Mouse (Mus musculus) liver, embryonic 14.5 days (tissue): ENCODE results near the gene Ttll1. TPM values are rescaled to one million over a fixed set of nuclear protein-coding genes. Genes with fewer than 3 reads are reported as not detected.

Experiments
- ATAC-seq: fragments of 200-750 bp; cut with Nextera tagmentation; 2 replicates; pipeline ENCODE4 v1.8.0; 2017; ENCODE audit warnings: moderate number of reproducible peaks, mild to moderate bottlenecking, moderate library complexity; ENCODE audit not compliant: insufficient read depth
- DNase-seq, 3 experiments: peaks; one replicate each; pipeline ENCODE4 v3.0.0-alpha.2; 2012 to 2013; ENCODE audit warnings: low read depth in 3 of 3, low spot score in 3 of 3
- H3K27ac ChIP-seq: fragments of 300-500 bp; sonication (generic); 2 replicates; pipeline ENCODE4 v1.5.1; 2014; ENCODE audit warnings: moderate library complexity, mild to moderate bottlenecking, control low read depth, inconsistent platforms
- H3K27me3 ChIP-seq: fragments of 300-500 bp; sonication (generic); 2 replicates; pipeline ENCODE4 v1.6.1; 2014; ENCODE audit warnings: mild to moderate bottlenecking, low read length, moderate library complexity; ENCODE audit not compliant: control insufficient read depth, insufficient read depth
- H3K36me3 ChIP-seq: fragments of 300-500 bp; sonication (generic); replicated peaks from 2 replicates; pipeline ENCODE4 v1.6.1; 2014; ENCODE audit warnings: low read depth; ENCODE audit not compliant: control insufficient read depth, insufficient read depth
- H3K4me1 ChIP-seq, 2 experiments: fragments of 200-500 bp in 1 of 2; fragments of 300-500 bp in 1 of 2; sonication (generic) in 1 of 2; replicated peaks; 2 replicates each; pipeline ENCODE4 v1.6.1; 2012 to 2014; ENCODE audit warnings: antibody characterized with exemption in 1 of 2, inconsistent platforms in 1 of 2, low read length in 1 of 2; ENCODE audit not compliant: control insufficient read depth in 2 of 2, insufficient read depth in 2 of 2
- H3K4me2 ChIP-seq: fragments of 300-500 bp; sonication (generic); 2 replicates; pipeline ENCODE4 v1.6.1; 2014; ENCODE audit warnings: low read depth, mild to moderate bottlenecking, control low read depth, moderate library complexity
- H3K4me3 ChIP-seq, 2 experiments: fragments of 200-500 bp in 1 of 2; fragments of 300-500 bp in 1 of 2; sonication (generic) in 1 of 2; 2 replicates each; pipeline ENCODE4 v1.5.1; 2012 to 2014; ENCODE audit warnings: low read depth in 2 of 2, low read length in 2 of 2, mild to moderate bottlenecking in 2 of 2, control low read depth in 1 of 2, inconsistent platforms in 1 of 2, moderate library complexity in 1 of 2; ENCODE audit not compliant: insufficient read depth in 1 of 2
- H3K9ac ChIP-seq: fragments of 300-500 bp; sonication (generic); replicated peaks from 2 replicates; pipeline ENCODE4 v1.6.1; 2014; ENCODE audit warnings: mild to moderate bottlenecking, control low read depth, moderate library complexity
- H3K9me3 ChIP-seq: fragments of 300-500 bp; sonication (generic); 2 replicates; pipeline ENCODE4 v1.6.1; 2016; ENCODE audit warnings: low read length, mixed read lengths; ENCODE audit not compliant: control insufficient read depth
- CTCF ChIP-seq: IDR thresholded peaks from 2 replicates; pipeline ENCODE4 v1.5.1; 2016; ENCODE audit warnings: antibody characterized with exemption, low read depth, control low read depth
- EP300 ChIP-seq: IDR thresholded peaks from 2 replicates; pipeline ENCODE4 v1.6.1; 2016; ENCODE audit warnings: antibody characterized with exemption, low read depth
- WGBS: fragments of 180-500 bp; shearing (Covaris S2); extraction: QIAGEN DNeasy Blood & Tissue Kit; methylation state at CpG from one replicate; pipeline ENCODE4 v1.1.7; 2014; ENCODE audit not compliant: insufficient replicate concordance; 5-methylcytosine and 5-hydroxymethylcytosine counted together
- polyA plus RNA-seq, 2 experiments: library from polyadenylated mRNA; depleted of rRNA in 1 of 2; stranded (reverse) in 1 of 2; unstranded in 1 of 2; fragments of >200 nt; fragmentation: Nextera tagmentation in 1 of 2; extraction: Ambion mirVana in 1 of 2; gene quantifications; 2 replicates each; pipeline versions ENCODE4 v1.2.1 to v1.2.3; 2012 to 2014

Gene Ttll1
- polyA plus RNA-seq, 2 experiments = 1.9 to 3.5 TPM

DNA sequence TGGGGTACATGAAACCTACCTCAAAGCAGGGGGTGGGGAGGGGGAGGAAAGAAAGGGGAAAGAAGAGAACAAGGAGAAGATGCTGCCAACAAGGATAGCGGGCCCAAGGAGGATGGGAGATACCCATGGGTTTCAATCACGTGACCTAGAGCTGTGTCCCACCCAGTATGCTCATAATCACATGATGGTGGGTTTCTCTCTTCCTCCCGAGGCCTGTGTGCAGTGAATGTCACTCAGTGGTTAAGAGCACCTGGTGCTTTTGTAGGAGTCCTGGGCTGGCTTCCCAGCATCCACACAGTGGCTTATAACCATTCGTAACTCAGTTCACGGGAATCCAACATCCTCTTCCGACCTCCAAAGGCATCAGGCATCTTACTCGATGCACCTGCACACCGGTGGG is 40.2 kb downstream of the Ttll1 start:
- H3K36me3 ChIP-seq = no peaks in the 10 kb centered on the region
- ATAC-seq (no peak), DNase-seq (no peak)
- no peak overlapping the region for H3K9ac ChIP-seq
- H3K9me3 ChIP-seq = no peaks in the 10 kb centered on the region
- H3K4me3 ChIP-seq = no peak overlapping the region
- H3K27ac ChIP-seq = no peak overlapping the region
- WGBS = 61% methylated on average over 8 of the region's 8 CpGs
- no peak overlapping the region for H3K4me2 ChIP-seq
- peaks cover 15 to 18% of the 10 kb centered on the region in 2 experiments for H3K4me1 ChIP-seq
- TF ChIP-seq EP300 (no peak), CTCF (no peak)
- no peaks in the 10 kb centered on the region for H3K27me3 ChIP-seq

DNA sequence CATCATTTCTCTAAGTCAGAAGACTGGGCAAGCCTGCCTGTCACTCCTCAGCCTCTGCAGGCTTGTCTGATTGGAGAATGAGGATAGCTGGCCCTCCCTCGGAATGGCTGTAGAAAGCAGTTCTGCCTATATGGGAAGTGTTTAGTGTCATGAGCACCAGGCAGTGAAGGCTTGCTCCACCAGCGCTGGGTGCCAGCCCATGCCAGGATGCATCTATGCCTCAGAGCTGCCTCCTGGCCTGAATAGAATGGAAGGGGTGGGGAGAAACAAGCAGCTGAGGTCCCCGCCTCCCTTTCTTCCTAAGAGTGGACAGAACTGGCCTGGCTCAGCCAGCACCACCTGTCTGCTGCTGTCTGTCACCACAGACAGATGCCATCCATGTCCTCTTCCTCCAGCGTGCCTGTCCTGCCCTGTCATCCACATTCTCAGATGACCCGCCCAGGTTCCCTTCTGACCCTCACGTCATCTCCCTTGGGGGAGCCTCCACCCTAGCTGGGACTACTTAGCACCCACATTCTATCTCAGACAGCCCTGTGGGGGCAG is 41.3 kb downstream of the Ttll1 start:
- H3K4me1 ChIP-seq = peaks cover 16 to 19% of the 10 kb centered on the region in 2 experiments
- H3K9ac ChIP-seq = no peak overlapping the region
- no peaks in the 10 kb centered on the region for H3K36me3 ChIP-seq
- no peaks in the 10 kb centered on the region for H3K27me3 ChIP-seq
- no peak overlapping the region for H3K27ac ChIP-seq
- DNase-seq (no peak), ATAC-seq (no peak)
- H3K4me2 ChIP-seq = no peak overlapping the region
- 60% methylated on average over 6 of the region's 6 CpGs for WGBS
- no peak overlapping the region for H3K4me3 ChIP-seq
- H3K9me3 ChIP-seq = no peaks in the 10 kb centered on the region
- TF ChIP-seq CTCF (no peak), EP300 (no peak)

DNA sequence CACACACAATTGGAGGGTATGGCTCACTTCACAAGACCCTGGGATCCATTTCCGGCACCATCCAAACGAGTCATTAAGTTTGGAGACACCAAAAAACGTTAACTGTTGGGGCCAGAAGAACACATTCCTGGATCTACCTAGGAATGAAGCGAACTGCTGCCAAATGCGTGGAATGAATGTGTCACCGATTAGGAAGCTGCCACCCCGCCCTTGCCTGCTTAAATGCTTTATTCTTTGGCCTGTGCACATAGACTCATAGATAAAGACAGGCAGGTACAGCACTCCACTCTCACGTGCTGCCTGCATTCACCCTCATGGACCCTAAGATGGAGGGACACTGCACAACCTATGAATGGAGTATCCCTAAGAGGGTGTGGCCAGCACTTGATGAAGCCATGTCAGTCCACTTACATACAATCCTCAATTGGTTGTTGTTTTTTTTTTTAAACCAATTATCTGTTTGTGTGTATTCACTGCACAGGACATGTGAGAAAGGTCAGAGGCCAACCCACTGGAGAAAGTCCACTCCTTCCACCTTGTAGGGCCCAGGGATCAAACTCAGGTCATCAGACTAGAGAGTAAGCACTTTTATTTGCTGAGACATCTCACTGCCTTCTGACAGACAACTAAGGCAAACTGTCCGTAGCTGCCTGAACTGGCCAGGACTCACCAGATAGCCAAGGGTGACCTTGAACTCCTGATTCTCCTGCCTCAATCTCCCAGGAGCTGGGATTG is 43.3 kb downstream of the Ttll1 start:
- no peaks in the 10 kb centered on the region for H3K9me3 ChIP-seq
- H3K27ac ChIP-seq = no peak overlapping the region
- DNase-seq (no peak), ATAC-seq (no peak)
- no peak overlapping the region for H3K9ac ChIP-seq
- H3K4me1 ChIP-seq = peaks cover 9 to 20% of the 10 kb centered on the region in 2 experiments
- WGBS = 65% methylated on average over 9 of the region's 9 CpGs
- H3K27me3 ChIP-seq = no peaks in the 10 kb centered on the region
- H3K36me3 ChIP-seq = no peaks in the 10 kb centered on the region
- H3K4me2 ChIP-seq = no peak overlapping the region
- no peak overlapping the region for H3K4me3 ChIP-seq
- TF ChIP-seq EP300 = no peak

DNA sequence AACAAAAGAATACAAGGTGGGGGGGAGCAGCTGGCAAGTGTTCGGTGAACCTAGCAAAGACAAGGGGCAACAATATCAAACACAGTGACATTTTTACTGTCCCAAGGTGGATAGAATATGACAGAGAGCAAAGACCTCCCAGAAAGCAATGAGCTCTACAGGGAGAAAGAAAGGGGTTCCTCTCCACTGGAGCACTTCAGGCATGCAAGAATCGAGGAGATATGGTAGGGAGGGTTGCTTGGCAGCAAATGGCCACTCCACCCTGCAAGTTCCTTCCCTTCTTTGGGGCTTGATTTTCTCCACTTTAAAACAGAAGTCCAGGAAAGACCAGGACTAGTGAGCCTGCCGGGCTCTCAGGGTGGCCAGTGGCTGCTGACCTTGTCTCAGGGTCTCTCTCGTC is 44.4 kb downstream of the Ttll1 start:
- Histone ChIP-seq H3K36me3 (no peaks in the 10 kb centered on the region), H3K9ac (no peak overlapping the region), H3K4me1 (peaks cover 9 to 21% of the 10 kb centered on the region in 2 experiments), H3K27ac (no peak overlapping the region), H3K4me3 (no peak overlapping the region), H3K4me2 (no peak overlapping the region), H3K9me3 (no peaks in the 10 kb centered on the region), H3K27me3 (no peaks in the 10 kb centered on the region)
- no peak for ATAC-seq
- WGBS = 65% methylated on average over 4 of the region's 4 CpGs
- DNase-seq = no peak
- TF ChIP-seq EP300 = no peak
- TF ChIP-seq CTCF = no peak

DNA sequence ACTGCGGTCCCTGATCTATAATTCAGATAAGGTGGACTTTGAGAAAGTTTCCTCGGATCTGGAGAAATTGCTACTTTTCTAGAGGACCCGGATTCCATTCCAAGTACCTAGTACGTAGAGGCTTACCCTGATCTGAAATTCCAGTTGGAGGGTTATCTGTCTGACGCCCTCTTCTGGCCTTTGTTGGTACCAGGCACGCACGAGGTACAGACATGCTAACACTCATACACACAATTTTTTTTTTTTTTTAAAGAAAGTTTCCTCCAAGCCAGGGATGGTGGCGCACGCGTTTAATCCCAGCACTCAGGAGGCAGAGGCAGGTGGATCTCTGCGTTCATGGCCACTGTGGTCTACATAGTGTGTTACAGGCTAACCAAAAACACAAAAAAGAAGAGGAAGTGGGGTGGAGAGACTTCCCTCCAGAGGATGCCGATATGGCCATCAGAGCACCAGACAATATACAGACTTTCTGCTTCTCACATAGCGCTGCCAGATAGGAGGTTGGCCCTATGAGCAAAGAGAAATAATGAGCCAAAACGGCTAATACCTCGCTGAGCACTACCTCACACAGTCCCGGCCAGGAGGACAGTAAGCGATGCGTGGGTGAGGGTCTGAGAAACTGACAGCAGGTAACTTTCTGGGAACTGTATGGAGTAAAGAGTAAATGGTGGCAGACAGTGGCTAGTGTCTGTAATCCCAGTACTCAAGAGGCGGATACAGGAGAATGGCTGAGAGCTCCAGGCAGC is 45.6 kb downstream of the Ttll1 start:
- no peaks in the 10 kb centered on the region for H3K36me3 ChIP-seq
- TF ChIP-seq CTCF (peak; percentile 63), EP300 (0 out of 2 replicates have a peak, but pooled peaks have one; percentile 1)
- no peaks in the 10 kb centered on the region for H3K9me3 ChIP-seq
- peak overlapping the region; percentile 31 for H3K27ac ChIP-seq
- no peaks in the 10 kb centered on the region for H3K27me3 ChIP-seq
- WGBS = 59% methylated on average over 19 of the region's 19 CpGs
- peak overlapping the region; percentile 50 for H3K4me2 ChIP-seq
- ATAC-seq (peak; percentile 31), DNase-seq (no peak)
- peaks cover 9 to 23% of the 10 kb centered on the region in 2 experiments for H3K4me1 ChIP-seq
- no peak overlapping the region; the same call in 1 of the 2 replicates for H3K9ac ChIP-seq
- peak overlapping the region; percentile 36 to 84; a peak in 3 of 4 replicates for H3K4me3 ChIP-seq
